Mouse (Mus musculus) retina, embryonic 14.5 days (tissue): Measurements from ENCODE around the gene Olfr894.
"Not testable (repeated sequence)": the region's sequence is repeated elsewhere in the genome, so short reads cannot be mapped to it uniquely, and the experiment has no call there.

Experiments
- DNase-seq: peaks from one replicate; pipeline ENCODE4 v3.0.0-alpha.2; 2015; ENCODE audit warnings: low spot score

Olfr894 gene

DNA sequence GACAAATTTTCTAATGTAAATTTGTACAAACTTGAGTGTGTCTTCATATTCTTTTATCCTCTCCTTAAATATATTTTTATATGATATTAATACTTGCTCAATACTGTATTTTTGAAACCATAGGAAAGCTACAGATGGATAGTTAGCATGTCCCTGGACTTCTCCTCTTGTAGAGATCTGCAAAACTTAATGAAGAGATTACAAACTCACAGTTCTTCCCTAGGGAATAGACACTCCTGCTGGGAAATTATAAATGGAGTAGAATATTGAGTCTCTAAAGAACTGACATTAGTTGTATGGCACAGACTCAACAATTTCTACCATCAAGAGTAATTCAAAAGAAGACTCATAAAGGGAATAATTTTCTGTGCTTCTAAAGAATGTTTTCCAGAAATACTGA lies at the start of gene Olfr894:
Gene Olfr894 (plus strand): TSS at position 301 of the 400 bp plus-strand sequence.
- no peak for DNase-seq

DNA sequence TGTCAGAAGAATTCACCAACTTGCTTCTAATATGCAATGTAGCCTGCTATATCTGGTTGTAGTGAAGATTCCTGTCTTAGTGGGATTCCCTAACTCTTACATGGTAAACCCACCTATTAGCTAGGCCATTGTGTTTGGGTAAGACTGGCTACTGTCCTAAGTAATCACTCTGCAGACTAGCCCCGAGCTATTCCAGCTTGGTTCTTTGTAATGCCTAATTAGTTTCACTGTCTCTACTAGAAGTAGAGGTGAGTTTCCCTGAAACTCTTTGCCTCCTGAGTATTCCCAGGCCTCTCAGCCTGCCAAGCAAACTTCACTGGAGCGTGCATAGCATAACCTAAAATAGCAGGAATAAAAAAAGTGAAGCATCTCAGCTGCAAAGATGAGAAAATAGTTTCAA lies 49.5 kb upstream of the Olfr894 start:
- DNase-seq, result not testable (repeated sequence)

DNA sequence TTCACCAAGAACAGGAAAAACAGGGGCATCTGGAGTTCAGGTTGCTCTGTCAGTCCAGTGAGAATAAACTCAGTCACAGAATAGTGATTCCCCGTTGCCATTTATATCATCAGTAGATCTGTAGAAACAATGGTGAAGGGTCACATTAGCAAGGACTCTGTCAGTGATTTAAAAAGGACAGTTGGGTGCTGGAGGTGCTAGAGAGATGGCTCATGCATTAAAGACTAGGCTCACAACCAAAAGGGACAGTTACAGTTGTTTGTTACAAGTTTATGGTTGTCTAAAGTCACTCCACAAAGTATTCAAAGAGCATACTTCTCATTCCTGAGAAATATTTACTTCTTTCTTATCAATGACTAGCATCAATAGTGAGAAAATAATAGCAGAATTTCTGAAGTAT lies 37.1 kb upstream of the Olfr894 start, which contains the start of gene Olfr891:
Gene Olfr891 (minus strand): TSS at position 101 of the 400 bp plus-strand sequence.
- no peak for DNase-seq

DNA sequence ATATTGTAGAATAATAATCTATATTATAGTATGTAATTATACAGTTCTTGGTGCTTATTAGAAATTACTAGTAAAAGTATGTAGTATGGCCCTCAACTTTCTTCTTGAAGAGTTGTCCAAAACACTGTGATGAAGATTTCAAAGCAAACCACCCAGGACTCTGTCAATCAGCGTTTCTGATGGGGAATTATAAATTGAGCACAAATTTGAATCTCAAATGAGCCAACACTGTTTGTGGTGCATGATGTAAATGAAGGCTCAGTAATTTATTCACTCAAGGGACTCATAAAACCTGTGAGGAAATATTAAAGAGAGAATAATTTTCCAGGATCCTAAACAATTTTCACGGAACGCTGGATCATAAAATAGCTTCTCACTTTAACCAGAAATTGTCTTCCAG lies 9.8 kb upstream of the Olfr894 start, which contains the start of gene Olfr893:
Gene Olfr893 (plus strand): TSS at position 301 of the 400 bp plus-strand sequence.
- DNase-seq, result no peak

DNA sequence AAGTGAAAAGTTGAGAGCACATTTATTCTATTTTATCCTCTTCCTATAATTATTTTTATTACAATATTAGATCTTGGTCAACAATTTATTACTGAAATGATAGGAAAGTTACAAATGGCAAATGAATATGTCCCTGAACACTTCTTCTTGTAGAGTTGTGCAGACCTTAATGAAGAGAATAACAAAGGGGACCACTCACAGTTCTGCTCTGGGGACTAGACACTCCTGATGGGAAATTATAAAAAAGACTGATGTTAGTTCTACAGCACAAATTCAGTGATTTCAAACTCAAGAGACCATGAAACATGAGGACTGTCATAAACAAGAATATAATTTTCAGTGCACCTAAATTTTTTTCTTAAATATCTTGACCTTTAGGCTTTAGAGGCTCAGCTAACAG lies 34.6 kb downstream of the Olfr894 start, which contains the start of gene Olfr143:
Gene Olfr143 (plus strand): TSS at position 301 of the 400 bp plus-strand sequence.
- no peak for DNase-seq

DNA sequence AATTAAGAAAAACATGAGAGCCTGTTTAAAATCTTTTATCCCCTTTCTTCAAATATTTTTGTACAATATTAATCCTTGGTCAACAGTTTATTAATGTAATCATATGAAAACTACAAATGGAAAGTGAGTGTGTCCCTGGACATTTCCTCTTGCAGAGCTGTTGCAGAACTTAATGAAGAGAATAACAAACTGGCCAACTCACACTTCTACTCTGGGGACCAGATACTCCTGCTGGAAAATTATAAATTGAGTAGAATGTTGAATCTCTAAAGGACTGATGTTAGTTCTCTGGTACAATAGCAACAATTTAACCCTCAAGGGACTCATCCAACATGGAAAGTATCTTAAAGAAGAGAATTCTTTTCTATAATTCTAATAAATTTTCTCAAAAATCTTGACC lies 49.7 kb downstream of the Olfr894 start, which contains the start of gene Olfr895:
Gene Olfr895 (plus strand): TSS at position 301 of the 400 bp plus-strand sequence.
- no peak for DNase-seq
